Mouse (Mus musculus) hematopoietic stem cell, adult 5-6 weeks (primary cell): Measurements from ENCODE around the gene BC017158. TPM values are rescaled to one million over a fixed set of nuclear protein-coding genes. Genes with fewer than 3 reads are reported as not detected.
"Not testable (repeated sequence)": the region's sequence is repeated elsewhere in the genome, so short reads cannot be mapped to it uniquely, and the experiment has no call there.

ENCODE experiments used
- ATAC-seq, 2 experiments: fragments of 125-278 bp in 1 of 2; replicated peaks in 1 of 2; 2 replicates each; pipeline ENCODE4 v1.8.0; 2016 to 2017; ENCODE audit warnings: inconsistent platforms in 2 of 2, mild to moderate bottlenecking in 2 of 2, moderate number of reproducible peaks in 2 of 2, low read depth in 1 of 2, moderate TSS enrichment in 1 of 2; ENCODE audit not compliant: low FRiP score in 2 of 2, poor library complexity in 2 of 2, severe bottlenecking in 2 of 2, insufficient read depth in 1 of 2, low TSS enrichment in 1 of 2
- total RNA-seq: library from RNA; stranded (forward); fragments of 172-1452, 232-1000 nt; gene quantifications from 2 replicates; pipeline ENCODE4 v1.2.3, GENCODE M21; 2017

Gene BC017158
- total RNA-seq, result 20.9 and 22.7 TPM in 2 replicates

DNA sequence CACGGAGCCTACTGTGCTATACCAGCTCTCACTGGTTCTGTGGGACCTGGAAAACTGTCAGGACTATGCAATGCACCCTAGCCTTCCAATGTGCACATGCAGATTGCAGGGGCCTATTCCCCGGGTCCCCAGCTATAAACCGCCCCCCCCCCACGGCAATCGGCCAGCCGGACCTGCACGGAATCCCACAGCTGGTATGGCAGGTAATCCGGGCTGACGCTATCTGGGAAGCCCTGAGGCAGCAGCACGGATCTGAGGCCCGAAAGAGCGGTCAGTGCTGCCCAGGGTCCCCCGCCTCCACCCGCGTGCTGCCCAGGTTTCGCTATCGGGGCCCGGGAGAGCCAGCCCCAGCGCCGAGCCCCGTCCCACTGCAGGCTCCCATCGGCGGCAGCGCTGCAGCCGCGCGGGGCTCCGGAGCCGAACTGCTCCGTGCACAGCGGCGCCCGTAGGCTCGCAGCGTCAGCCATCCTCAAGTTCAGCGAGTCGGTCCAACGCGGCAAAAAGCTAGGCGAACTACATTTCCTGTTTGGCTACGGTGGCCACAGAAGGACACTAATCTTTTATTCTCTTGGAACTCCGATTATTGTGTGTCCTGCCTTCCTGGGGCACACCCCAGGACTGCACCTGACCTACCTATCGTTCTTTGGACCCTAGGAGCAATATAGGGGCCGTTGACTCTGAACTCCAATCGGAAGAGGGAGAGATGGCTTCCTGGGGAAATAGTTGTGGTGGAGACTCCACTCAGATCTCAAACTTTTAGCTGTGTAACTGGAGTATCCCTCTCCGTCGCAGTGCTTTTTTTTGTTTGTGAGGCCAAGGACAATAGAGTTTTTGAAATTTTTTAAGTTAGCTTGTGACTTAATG lies at the start of gene BC017158:
Gene BC017158 (minus strand): TSS at position 554 of the 864 bp plus-strand sequence.
- ATAC-seq, result peak; percentile 50 to 85; a peak in 3 of 4 replicates

DNA sequence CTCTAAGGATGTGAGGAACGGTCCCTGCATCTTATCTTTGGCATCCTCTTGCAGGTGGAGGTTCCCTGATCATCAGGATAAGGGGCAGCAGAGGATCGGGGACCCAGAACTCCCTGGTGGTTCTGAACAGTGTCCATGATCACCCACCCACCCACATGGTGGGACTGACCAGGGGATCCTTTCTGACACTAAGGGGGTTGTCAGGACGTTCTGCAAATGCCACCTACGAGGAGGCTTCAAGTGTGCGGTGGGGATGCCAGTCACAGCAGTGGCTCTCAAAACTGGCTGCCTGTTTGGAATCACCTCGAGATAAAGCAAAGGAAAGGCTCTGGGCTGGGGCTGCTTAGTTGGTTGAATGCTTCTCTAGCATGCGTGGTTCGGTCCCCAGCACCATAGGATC lies 49.0 kb upstream of the BC017158 start:
- ATAC-seq, result no peak

DNA sequence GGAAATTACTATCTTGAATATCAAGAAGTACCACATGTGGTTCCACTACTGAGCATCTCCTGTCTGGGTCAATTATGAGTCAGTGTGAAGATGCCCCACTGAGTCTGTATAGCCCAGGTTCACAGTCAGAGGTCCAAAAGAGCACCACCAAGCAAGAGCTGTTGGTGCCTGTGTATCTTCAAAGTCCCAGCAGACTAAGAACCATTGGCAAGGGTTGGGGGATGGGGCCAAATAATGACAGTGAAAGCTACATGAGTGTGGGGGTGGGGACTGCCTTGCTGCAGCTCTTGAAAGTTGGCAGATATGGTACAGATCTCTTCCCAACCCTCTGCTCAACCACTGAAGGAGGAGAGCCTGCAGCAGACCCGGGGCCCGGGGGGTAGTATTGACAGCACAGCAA lies 48.6 kb upstream of the BC017158 start:
- no peak for ATAC-seq

DNA sequence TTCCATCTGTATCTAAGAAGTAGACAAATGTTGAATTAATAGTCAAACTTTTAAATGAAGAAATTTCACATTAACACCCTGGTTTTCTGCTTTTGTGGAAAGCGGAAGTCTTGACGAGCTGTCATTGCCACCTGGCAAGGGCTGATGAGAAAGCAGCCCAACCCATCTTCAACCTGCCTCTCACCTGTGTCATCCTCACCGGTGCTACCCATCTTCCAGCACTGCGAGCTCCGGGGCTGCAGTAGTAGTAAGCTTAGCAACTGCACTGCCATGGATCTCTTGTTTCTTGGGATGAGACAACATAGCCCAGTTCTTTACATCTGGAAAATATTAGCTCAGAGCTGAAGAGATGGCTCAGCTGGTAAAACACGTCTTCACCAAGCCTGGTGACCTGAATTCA lies 47.7 kb upstream of the BC017158 start:
- ATAC-seq, result no peak

DNA sequence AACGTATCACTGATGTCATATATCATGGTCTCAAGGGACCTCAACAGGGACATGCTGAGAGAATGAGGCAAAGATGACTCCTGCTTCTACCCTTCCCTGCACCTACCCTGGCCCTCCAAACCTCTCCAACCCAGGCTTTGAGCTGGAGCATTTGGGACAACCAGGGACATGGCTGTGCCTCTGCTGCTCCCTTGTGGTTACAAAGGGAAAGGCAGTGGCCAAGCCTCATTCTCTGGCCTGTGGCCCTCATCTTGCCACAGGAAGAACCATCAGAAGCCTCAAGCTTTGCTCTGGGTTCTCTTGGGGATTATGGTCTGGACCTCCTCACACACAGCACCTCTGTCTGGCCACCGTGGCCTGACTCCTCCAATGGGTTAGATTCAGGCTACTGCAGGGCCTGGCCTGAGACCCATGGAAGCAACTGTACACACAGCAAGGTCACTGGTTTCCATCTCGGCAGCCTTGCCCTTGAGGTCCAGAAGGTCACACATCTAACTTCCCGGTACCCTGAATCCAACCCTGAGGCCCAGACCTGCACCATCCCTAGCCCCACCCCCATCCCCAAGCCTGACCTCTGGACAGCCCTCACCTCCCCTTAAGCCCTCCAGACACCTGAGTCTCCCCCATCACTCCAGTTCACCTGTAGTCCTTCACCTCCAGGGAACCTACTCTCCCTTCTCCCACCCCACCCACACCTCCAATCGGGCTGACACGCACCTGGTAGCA lies 47.1 kb upstream of the BC017158 start:
- ATAC-seq, result peak; percentile 81 to 87

DNA sequence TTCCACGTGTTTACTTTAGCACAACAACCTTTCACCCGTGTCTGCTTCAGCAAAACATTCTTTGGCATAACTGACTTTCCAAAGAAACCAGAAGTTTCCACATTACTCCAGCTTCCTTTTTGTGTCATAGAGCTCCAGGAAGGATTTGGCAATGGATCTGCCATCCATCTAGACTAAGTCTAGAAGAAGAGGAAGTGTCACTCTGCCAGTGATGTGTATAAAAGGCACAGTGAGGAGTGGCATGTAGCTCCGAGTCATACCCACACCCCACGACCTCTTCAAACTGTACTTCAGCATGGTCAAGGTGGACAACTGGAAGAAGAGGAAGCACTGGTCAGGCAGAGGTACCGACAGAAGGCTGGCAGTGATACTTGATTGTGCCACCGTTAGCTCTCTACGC lies 46.5 kb upstream of the BC017158 start:
- ATAC-seq, result peak in 1 of 2 experiments; percentile 47; a peak in 1 of 4 replicates

DNA sequence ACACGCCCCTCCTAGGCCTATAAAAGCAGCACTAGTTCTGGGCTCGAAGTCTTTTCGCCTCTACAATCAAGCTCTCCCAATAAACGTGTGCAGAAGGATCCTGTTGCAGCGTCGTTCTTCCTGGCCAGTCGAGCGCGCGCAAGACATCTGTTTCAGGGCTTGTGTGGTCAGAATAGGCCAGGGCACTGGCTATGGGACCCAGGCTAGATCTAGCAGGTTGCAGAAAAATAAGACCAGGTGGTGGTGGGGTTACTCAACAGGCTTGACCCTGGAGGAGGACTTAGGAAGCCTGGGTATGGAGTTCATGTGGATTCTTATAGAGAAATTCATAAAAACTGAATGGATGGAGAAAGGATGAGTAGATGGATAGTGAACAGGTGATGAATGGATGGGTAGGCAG lies 44.7 kb upstream of the BC017158 start:
- ATAC-seq, result not testable (repeated sequence)

DNA sequence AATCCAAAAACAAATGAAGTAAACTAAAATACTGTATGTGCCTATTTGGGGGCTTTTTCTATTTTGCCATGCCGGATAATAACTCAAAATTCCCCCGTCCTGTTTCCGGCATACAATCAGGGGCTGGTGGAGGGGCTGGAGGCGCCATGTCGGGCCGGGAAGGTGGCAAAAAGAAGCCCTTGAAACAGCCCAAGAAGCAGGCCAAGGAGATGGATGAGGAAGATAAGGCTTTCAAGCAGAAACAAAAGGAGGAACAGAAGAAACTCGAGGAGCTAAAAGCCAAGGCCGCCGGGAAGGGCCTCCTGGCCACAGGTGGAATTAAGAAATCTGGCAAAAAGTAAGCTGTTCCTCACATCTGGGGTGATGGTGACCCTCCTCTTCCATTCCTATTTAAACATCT lies 42.4 kb upstream of the BC017158 start:
- ATAC-seq, result not testable (repeated sequence)

DNA sequence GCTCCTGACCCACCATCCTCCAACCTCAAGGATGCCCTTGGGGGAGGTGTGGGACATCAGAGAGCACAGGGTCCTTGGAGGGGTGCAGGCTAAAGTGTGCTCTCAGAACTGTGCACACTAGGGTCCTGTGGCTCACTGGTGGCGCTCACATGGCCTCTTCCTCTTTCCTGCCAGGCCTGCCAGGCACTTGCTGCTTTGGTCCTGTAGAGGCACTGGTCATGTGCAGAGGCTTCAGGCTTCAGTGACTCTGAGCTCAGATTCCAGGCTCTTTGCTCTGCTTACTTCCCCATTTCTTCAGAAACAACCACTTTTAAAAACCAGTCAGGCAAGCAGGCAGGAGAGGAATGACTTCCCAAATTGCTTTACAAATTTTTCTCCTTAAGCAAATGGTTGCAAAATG lies 34.9 kb upstream of the BC017158 start:
- ATAC-seq, result peak; percentile 100

DNA sequence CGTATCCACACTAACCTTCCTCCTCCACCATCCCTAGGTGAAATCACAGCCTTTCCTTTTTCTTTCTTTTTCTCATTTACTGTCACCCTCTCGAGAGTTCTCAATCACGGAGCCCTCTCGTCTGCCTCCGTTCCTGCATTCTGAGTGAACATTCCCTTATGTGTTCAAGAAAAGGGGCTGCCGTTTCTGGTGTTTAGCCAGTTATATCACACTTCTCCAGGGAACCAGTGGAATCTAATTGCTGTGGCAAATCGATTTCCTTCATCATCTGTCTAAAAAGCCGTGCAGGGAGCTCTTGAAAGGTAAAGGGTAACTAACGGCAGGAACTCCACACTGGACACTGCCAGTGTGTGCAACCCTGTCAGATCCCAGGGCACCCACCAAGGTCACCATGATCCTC lies 33.0 kb upstream of the BC017158 start:
- ATAC-seq, result no peak

DNA sequence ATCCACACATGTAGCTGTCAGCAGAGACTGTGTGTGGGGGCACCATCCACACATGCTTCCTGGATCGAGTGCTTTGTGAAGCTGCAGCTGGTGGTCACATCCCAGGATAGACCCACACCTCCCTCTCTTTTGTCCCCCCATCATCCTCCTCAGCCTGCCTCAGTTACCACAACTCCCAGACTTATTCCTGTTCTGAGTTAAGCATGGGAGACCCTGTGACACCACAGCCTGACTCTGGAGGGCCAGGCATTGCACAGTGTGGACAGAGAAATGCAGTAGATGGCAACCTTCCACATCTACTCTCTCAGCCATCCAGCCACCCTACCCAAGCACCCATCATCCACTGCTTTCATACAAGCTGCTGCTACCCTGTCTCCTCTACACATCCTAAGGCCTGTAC lies 27.0 kb upstream of the BC017158 start:
- ATAC-seq, result no peak

DNA sequence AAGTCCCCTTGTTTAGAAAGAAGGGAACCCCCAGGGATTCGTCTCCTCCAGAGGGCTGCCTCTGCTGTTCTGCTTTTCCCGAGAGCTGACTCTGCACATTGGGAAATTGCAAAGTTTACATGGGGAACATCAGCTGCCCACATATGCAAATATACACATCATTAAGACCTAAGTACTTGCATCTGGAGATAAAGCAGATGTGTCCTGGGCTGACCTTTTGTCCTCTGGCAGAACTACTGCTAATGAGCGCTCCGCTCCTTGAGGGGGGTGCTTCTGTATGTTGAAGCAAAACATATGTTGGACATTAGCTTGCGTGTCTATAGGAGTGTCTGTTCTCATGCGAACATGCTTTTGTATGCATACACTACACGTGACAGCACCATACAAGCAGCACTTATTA lies 23.3 kb upstream of the BC017158 start:
- ATAC-seq, result no peak

DNA sequence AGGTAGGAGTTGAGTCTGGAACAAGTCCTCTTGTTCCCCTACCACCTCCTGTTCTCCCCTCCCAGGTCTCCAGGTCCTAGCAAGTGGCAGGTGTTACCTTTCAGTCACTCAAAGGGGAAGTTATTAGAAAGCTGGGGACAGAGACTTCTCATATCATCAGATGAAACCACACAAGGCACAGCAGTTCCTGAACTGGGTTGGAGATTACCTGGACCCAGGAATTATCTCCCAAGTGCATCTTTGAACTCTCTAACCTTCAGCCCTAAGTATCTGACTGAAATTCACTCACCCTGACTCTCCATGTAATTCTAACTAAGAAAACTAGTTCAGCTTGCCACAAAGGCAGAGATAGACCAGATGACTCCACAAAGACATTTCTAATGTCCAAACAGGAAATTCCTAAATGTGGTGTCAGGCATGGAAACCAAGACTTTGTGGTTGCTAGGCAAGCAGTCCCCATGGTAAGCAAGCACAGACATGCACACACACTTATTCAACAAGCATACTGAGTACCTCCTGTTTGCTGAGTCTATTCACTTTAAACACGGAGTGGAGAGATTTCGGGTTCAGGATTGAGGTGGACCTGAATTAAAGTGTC lies 22.3 kb upstream of the BC017158 start:
- ATAC-seq, result no peak

DNA sequence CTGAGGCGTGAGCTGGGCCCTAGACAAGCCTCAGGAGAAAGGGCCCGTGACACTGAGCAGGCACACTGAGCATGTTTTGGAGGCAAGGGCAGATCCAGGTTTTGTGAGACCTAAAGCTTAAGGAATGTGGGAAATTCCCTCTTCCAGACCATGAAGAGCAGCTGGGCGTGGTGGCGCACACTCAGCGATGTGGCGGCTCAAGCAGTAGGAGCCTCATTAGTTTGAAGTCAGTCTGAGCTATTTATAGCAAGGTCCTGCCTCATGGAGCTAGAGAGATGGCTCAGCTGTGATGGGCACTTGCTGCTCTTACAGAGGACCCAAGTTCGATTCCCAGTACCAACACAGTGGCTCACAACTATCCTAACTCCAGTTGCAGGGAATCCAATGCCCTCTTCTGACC lies 21.2 kb upstream of the BC017158 start:
- no peak for ATAC-seq

DNA sequence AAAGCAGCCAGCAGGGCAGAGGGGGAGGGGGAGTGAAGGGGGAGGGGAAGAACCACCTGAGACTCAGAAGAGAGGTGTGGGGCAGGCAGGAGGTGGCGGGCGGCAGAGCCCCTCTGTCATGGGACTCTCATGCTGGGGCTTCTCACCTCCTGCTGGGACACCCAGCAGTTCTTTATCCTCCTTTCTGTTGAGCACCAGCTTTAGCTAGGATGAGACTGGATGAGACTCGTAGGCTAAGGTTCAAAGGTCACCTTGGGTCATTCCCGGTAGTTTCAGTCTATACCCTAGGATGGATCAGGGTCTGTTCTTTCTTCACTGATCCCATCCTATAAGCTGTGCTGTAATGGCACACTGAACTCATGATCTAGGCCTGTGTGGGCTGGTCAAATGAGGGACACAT lies 19.0 kb upstream of the BC017158 start:
- no peak for ATAC-seq

DNA sequence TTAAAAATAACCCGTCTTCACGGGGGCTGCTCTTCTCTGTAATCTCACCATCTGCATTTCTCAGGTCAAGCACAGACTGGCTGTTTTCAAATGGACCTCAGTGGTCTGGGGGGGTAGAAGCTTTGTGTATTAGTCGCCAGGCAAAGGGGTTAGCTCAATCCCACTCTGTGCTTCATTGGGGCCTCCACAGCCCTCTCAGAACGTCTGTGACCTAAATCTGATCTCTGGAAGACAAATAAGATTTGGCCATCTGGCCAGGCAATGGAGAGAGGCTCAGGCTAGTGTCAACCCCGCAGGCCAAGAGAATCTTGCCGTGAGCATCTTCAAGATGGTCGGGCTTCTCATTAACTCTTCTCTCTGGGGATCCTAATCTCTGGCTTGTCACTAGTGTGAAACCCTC lies 16.5 kb upstream of the BC017158 start:
- no peak for ATAC-seq

DNA sequence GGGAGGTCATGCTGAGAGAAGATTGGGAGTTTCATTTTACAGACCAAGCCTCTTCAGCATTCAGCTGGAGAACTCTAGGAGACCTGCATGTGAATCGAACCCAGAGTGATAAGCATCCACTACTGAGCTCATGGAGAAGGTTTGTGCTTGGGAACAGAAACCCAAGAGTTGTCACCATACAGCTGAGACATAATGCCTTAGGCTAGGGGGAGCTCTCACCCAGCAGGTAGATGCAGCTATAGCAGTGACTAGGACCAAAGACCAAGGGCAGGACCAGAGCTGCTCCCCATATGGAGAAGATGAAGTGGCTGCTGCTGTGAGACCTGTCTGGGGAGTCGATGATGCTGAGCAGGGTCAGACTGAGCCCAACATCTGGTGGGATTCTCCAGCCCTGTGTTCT lies 15.6 kb upstream of the BC017158 start:
- no peak for ATAC-seq

DNA sequence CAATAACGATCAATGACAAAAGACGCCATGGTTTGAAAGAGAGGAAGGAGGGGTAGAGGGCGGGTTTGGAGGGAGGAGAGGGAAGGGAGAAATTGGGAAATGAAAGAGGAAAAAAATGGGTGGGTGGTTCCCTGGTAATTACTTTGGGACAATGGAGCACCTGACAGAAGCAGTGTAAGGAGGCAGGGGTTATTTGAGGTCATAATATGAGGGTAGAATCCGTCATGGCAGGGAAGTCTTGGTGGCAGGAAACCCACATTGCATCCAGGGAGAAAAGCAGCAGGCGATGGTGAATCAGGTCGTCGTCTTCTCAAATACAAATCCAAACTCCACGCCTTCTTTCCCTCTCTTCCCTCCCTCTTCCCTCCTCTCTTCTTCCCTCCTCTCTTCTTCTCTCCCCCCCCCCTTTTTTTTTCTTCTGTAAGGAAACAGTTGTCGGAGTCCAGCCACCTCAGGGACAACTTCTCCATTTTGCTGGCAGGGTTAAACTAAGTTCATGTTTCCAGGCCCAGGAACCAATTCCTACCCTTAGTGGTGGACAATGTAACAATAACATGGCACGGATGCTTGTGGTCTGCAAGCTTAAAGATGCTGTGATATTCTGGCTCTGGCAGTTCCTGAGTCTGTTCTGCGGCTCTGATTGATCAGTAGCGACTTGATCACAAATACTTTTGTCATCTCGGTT lies 14.5 kb upstream of the BC017158 start:
- ATAC-seq, result peak; percentile 49 to 54; a peak in 2 of 4 replicates
